Mouse (Mus musculus) spleen, adult 2 months (tissue): ENCODE results near the gene Tut7. TPM values are rescaled to one million over a fixed set of nuclear protein-coding genes. Genes with fewer than 3 reads are reported as not detected.
A peak's percentile ranks its signal among the peaks of the same experiment; 100 is the strongest.

Experiments used
- DNase-seq, 2 experiments: peaks; one replicate each; pipeline versions ENCODE4 v3.0.0 to v3.0.0-alpha.2; 2012 to 2021; ENCODE audit warnings: low spot score in 2 of 2, low read depth in 1 of 2
- H3K27ac ChIP-seq: fragments of 200-500 bp; 2 replicates; pipeline ENCODE4 v1.5.1; 2012; ENCODE audit warnings: low read length, inconsistent platforms; ENCODE audit not compliant: insufficient read depth
- H3K27me3 ChIP-seq: fragments of 200-500 bp; 2 replicates; pipeline ENCODE4 v1.6.1; 2012; ENCODE audit warnings: mild to moderate bottlenecking, moderate library complexity, low read length, inconsistent platforms; ENCODE audit not compliant: control insufficient read depth, insufficient read depth
- H3K36me3 ChIP-seq: fragments of 200-500 bp; 2 replicates; pipeline ENCODE4 v1.6.1; 2012; ENCODE audit warnings: mild to moderate bottlenecking, low read length, inconsistent platforms; ENCODE audit not compliant: control insufficient read depth, insufficient read depth
- H3K4me1 ChIP-seq: fragments of 200-500 bp; 2 replicates; pipeline ENCODE4 v1.6.1; 2011; ENCODE audit warnings: inconsistent platforms; ENCODE audit not compliant: control insufficient read depth, insufficient read depth, insufficient read length
- H3K4me3 ChIP-seq: fragments of 200-500 bp; 2 replicates; pipeline ENCODE4 v1.5.1; 2011; ENCODE audit warnings: mild to moderate bottlenecking, inconsistent platforms; ENCODE audit not compliant: insufficient read depth, insufficient read length; ENCODE audit errors: extremely low read depth
- CTCF ChIP-seq: fragments of 200-500 bp; IDR thresholded peaks from 2 replicates; pipeline ENCODE4 v1.5.1; 2011; ENCODE audit warnings: mild to moderate bottlenecking, inconsistent platforms; ENCODE audit not compliant: insufficient read depth, insufficient read length, insufficient replicate concordance; ENCODE audit errors: extremely low read depth
- POLR2A ChIP-seq: fragments of 200-500 bp; IDR thresholded peaks from 2 replicates; pipeline ENCODE4 v1.6.1; 2011; ENCODE audit warnings: low read depth, low read length, inconsistent platforms
- WGBS: fragments of 180-500 bp; shearing (Covaris S2); methylation state at CpG from one replicate; pipeline ENCODE4 v1.1.7; 2018; 5-methylcytosine and 5-hydroxymethylcytosine counted together
- polyA plus RNA-seq: library from polyadenylated mRNA; depleted of rRNA; stranded (reverse); fragments of >200 nt; gene quantifications from 2 replicates; pipeline ENCODE4 v1.2.3, GENCODE M21; 2012

The Tut7 gene
- polyA plus RNA-seq, 1 experiment = 22.2 TPM

- no peak for TF ChIP-seq POLR2A
- TF ChIP-seq CTCF = no peak
- H3K4me3 ChIP-seq = no peak overlapping the region
- 70% methylated on average over 7 of the region's 7 CpGs for WGBS
- no peaks in the 10 kb centered on the region for H3K36me3 ChIP-seq
- peaks cover 3% of the 10 kb centered on the region; the same call in 1 of the 2 replicates for H3K4me1 ChIP-seq
- no peak for DNase-seq
- no peak overlapping the region for H3K27ac ChIP-seq
- H3K27me3 ChIP-seq = no peaks in the 10 kb centered on the region
Measured at GRCm38 (mm10) chr13:59832454-59832853, 9.5 kb upstream of the Tut7 start.

GRCm38 (mm10) chr13:59825966-59826365 is 3.0 kb upstream of the Tut7 start:
- H3K4me1 ChIP-seq = peaks cover 4% of the 10 kb centered on the region; the same call in 1 of the 2 replicates
- no peak for DNase-seq
- H3K36me3 ChIP-seq = no peaks in the 10 kb centered on the region
- no peak overlapping the region for H3K27ac ChIP-seq
- no peaks in the 10 kb centered on the region for H3K27me3 ChIP-seq
- H3K4me3 ChIP-seq = no peak overlapping the region
- no peak for TF ChIP-seq POLR2A

GRCm38 (mm10) chr13:59820836-59821235 is 2.1 kb downstream of the Tut7 start:
- peaks cover 12% of the 10 kb centered on the region for H3K36me3 ChIP-seq
- no peak for DNase-seq
- no peaks in the 10 kb centered on the region for H3K27me3 ChIP-seq
- H3K4me1 ChIP-seq = peaks cover 9% of the 10 kb centered on the region
- peak overlapping the region; percentile 24 for H3K4me3 ChIP-seq
- TF ChIP-seq POLR2A = no peak
- no peak for TF ChIP-seq CTCF
- 2% methylated on average over 3 of the region's 3 CpGs for WGBS
- no peak overlapping the region for H3K27ac ChIP-seq

GRCm38 (mm10) chr13:59820114-59820513 is 2.8 kb downstream of the Tut7 start:
- no peak for DNase-seq
- H3K4me1 ChIP-seq = peaks cover 9% of the 10 kb centered on the region
- peaks cover 19% of the 10 kb centered on the region for H3K36me3 ChIP-seq
- H3K27ac ChIP-seq = no peak overlapping the region
- TF ChIP-seq POLR2A (no peak), CTCF (no peak)
- peak overlapping the region; percentile 29 for H3K4me3 ChIP-seq
- 15% methylated on average over 4 of the region's 4 CpGs for WGBS
- no peaks in the 10 kb centered on the region for H3K27me3 ChIP-seq

- H3K4me3 ChIP-seq = no peak overlapping the region
- no peak for DNase-seq
Measured at GRCm38 (mm10) chr13:59817352-59817751, 5.6 kb downstream of the Tut7 start.

GRCm38 (mm10) chr13:59814109-59814591 is 8.8 kb downstream of the Tut7 start:
- H3K36me3 ChIP-seq = peaks cover 57% of the 10 kb centered on the region

More at GRCm38 (mm10) chr13:59817352-59817751, 5.6 kb downstream of the Tut7 start:
- Histone ChIP-seq H3K36me3 (peaks cover 33% of the 10 kb centered on the region), H3K27ac (no peak overlapping the region), H3K4me1 (peaks cover 9% of the 10 kb centered on the region), H3K27me3 (no peaks in the 10 kb centered on the region)
- TF ChIP-seq POLR2A = no peak
- TF ChIP-seq CTCF = no peak
- 75% methylated on average over 4 of the region's 4 CpGs for WGBS

GRCm38 (mm10) chr13:59811581-59811980 is 11.4 kb downstream of the Tut7 start:
- no peak overlapping the region for H3K4me3 ChIP-seq
- H3K27ac ChIP-seq = no peak overlapping the region
- WGBS = 99% methylated on average over 3 of the region's 3 CpGs
- DNase-seq = no peak
- TF ChIP-seq CTCF (no peak), POLR2A (no peak)
- H3K4me1 ChIP-seq = no peaks in the 10 kb centered on the region
- H3K27me3 ChIP-seq = no peaks in the 10 kb centered on the region
- H3K36me3 ChIP-seq = peaks cover 64% of the 10 kb centered on the region

More at GRCm38 (mm10) chr13:59814109-59814591, 8.8 kb downstream of the Tut7 start:
- Histone ChIP-seq H3K27ac (no peak overlapping the region; the same call in 1 of the 2 replicates), H3K27me3 (no peaks in the 10 kb centered on the region), H3K4me3 (no peak overlapping the region), H3K4me1 (no peaks in the 10 kb centered on the region)
- TF ChIP-seq CTCF (no peak), POLR2A (no peak)
- DNase-seq = no peak
- 81% methylated on average over 6 of the region's 6 CpGs for WGBS
